Mouse (Mus musculus) liver, embryonic 14.5 days (tissue): ENCODE measurements around the gene Rfpl4. TPM values are rescaled to one million over a fixed set of nuclear protein-coding genes. Genes with fewer than 3 reads are reported as not detected.

ENCODE experiments used
- ATAC-seq: fragments of 200-750 bp; cut with Nextera tagmentation; 2 replicates; pipeline ENCODE4 v1.8.0; 2017; ENCODE audit warnings: moderate number of reproducible peaks, mild to moderate bottlenecking, moderate library complexity; ENCODE audit not compliant: insufficient read depth
- DNase-seq, 3 experiments: peaks; one replicate each; pipeline ENCODE4 v3.0.0-alpha.2; 2012 to 2013; ENCODE audit warnings: low read depth in 3 of 3, low spot score in 3 of 3
- H3K27ac ChIP-seq: fragments of 300-500 bp; sonication (generic); 2 replicates; pipeline ENCODE4 v1.5.1; 2014; ENCODE audit warnings: moderate library complexity, mild to moderate bottlenecking, control low read depth, inconsistent platforms
- H3K27me3 ChIP-seq: fragments of 300-500 bp; sonication (generic); 2 replicates; pipeline ENCODE4 v1.6.1; 2014; ENCODE audit warnings: mild to moderate bottlenecking, low read length, moderate library complexity; ENCODE audit not compliant: control insufficient read depth, insufficient read depth
- H3K36me3 ChIP-seq: fragments of 300-500 bp; sonication (generic); replicated peaks from 2 replicates; pipeline ENCODE4 v1.6.1; 2014; ENCODE audit warnings: low read depth; ENCODE audit not compliant: control insufficient read depth, insufficient read depth
- H3K4me1 ChIP-seq, 2 experiments: fragments of 200-500 bp in 1 of 2; fragments of 300-500 bp in 1 of 2; sonication (generic) in 1 of 2; replicated peaks; 2 replicates each; pipeline ENCODE4 v1.6.1; 2012 to 2014; ENCODE audit warnings: antibody characterized with exemption in 1 of 2, inconsistent platforms in 1 of 2, low read length in 1 of 2; ENCODE audit not compliant: control insufficient read depth in 2 of 2, insufficient read depth in 2 of 2
- H3K4me2 ChIP-seq: fragments of 300-500 bp; sonication (generic); 2 replicates; pipeline ENCODE4 v1.6.1; 2014; ENCODE audit warnings: low read depth, mild to moderate bottlenecking, control low read depth, moderate library complexity
- H3K4me3 ChIP-seq, 2 experiments: fragments of 200-500 bp in 1 of 2; fragments of 300-500 bp in 1 of 2; sonication (generic) in 1 of 2; 2 replicates each; pipeline ENCODE4 v1.5.1; 2012 to 2014; ENCODE audit warnings: low read depth in 2 of 2, low read length in 2 of 2, mild to moderate bottlenecking in 2 of 2, control low read depth in 1 of 2, inconsistent platforms in 1 of 2, moderate library complexity in 1 of 2; ENCODE audit not compliant: insufficient read depth in 1 of 2
- H3K9ac ChIP-seq: fragments of 300-500 bp; sonication (generic); replicated peaks from 2 replicates; pipeline ENCODE4 v1.6.1; 2014; ENCODE audit warnings: mild to moderate bottlenecking, control low read depth, moderate library complexity
- H3K9me3 ChIP-seq: fragments of 300-500 bp; sonication (generic); 2 replicates; pipeline ENCODE4 v1.6.1; 2016; ENCODE audit warnings: low read length, mixed read lengths; ENCODE audit not compliant: control insufficient read depth
- CTCF ChIP-seq: IDR thresholded peaks from 2 replicates; pipeline ENCODE4 v1.5.1; 2016; ENCODE audit warnings: antibody characterized with exemption, low read depth, control low read depth
- EP300 ChIP-seq: IDR thresholded peaks from 2 replicates; pipeline ENCODE4 v1.6.1; 2016; ENCODE audit warnings: antibody characterized with exemption, low read depth
- WGBS: fragments of 180-500 bp; shearing (Covaris S2); extraction: QIAGEN DNeasy Blood & Tissue Kit; methylation state at CpG from one replicate; pipeline ENCODE4 v1.1.7; 2014; ENCODE audit not compliant: insufficient replicate concordance; 5-methylcytosine and 5-hydroxymethylcytosine counted together
- polyA plus RNA-seq, 2 experiments: library from polyadenylated mRNA; depleted of rRNA in 1 of 2; stranded (reverse) in 1 of 2; unstranded in 1 of 2; fragments of >200 nt; fragmentation: Nextera tagmentation in 1 of 2; extraction: Ambion mirVana in 1 of 2; gene quantifications; 2 replicates each; pipeline versions ENCODE4 v1.2.1 to v1.2.3; 2012 to 2014

The Rfpl4 gene
- polyA plus RNA-seq, 2 experiments, result not detected

DNA sequence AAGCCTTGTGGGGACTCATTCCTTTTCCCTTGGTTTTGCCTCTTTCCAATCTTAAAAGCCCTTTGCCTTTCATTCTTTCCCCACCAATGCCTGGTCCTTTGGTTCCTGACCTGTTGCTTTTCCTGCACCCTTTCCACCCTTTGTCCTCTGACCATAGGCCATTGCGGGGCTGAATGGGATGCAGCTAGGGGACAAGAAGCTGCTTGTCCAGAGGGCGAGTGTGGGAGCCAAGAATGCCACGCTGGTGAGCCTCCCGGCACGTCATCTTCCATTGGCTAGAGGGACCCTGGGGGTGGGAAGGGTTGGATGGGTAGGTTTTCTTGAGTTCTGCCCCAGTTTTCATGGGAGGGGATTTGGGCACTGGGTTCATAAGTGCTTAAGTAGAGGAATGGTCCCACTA, 41.8 kb downstream of the Rfpl4 start:
- no peak overlapping the region; the same call in 1 of the 2 replicates for H3K27ac ChIP-seq
- ATAC-seq, result no peak
- TF ChIP-seq CTCF, result no peak
- no peak for TF ChIP-seq EP300
- H3K4me1 ChIP-seq, result peaks cover 37 to 46% of the 10 kb centered on the region in 2 experiments
- H3K9me3 ChIP-seq, result no peaks in the 10 kb centered on the region
- no peaks in the 10 kb centered on the region for H3K27me3 ChIP-seq
- 93% methylated on average over 5 of the region's 5 CpGs for WGBS
- no peak overlapping the region for H3K4me3 ChIP-seq
- H3K9ac ChIP-seq, result no peak overlapping the region
- H3K4me2 ChIP-seq, result no peak overlapping the region
- DNase-seq, result no peak
- peaks cover 84% of the 10 kb centered on the region for H3K36me3 ChIP-seq

DNA sequence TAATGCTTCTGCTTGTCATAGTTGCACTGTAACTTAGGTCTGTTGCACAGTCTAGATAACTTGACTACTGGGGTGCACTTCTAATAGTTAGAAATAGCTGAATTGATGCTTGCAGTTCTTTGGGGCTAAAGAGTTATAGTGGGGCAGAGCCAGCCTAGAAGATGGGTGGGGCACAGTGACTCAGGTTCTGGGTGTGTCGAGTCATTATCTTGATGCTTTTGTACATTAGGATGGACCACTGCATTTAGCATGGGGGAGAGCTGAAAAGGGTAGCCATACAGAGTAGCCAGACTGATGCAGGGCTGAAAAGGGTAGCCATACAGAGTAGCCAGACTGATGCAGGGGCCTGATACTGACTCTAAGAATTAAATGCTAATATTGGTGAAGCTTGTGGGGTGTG, 43.2 kb downstream of the Rfpl4 start:
- no peak for TF ChIP-seq EP300
- TF ChIP-seq CTCF, result no peak
- WGBS, result 16% methylated on average over 1 of the region's 1 CpGs
- peak overlapping the region; percentile 51 for H3K9ac ChIP-seq
- peak overlapping the region; percentile 79 for H3K27ac ChIP-seq
- H3K27me3 ChIP-seq, result no peaks in the 10 kb centered on the region
- peaks cover 37 to 46% of the 10 kb centered on the region in 2 experiments for H3K4me1 ChIP-seq
- peak overlapping the region; percentile 62 for H3K4me2 ChIP-seq
- no peaks in the 10 kb centered on the region for H3K9me3 ChIP-seq
- ATAC-seq (peak; percentile 75), DNase-seq (peak; percentile 45 to 64 (median 57))
- H3K4me3 ChIP-seq, result no peak overlapping the region; a peak in 1 of 4 replicates
- peaks cover 95% of the 10 kb centered on the region for H3K36me3 ChIP-seq

DNA sequence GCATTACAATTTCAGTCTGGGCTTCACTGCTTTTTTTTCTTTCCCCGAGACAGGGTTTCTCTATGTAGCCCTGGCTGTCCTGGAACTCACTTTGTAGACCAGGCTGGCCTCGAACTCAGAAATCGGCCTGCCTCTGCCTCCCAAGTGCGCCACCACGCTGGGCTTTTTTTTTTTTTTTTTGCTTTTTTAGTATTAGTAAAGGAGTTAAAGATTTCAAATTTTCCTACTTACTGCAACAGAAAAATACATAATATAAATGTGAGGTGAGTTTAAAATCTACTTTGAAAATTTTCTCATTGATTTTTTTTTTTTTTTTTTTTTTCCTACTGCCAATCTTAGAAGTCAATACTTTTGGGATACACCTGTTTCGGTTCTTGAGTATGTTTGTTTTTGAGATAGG, 51.9 kb downstream of the Rfpl4 start:
- H3K4me1 ChIP-seq, result peaks cover 16 to 18% of the 10 kb centered on the region in 2 experiments
- DNase-seq (no peak), ATAC-seq (no peak)
- no peaks in the 10 kb centered on the region for H3K27me3 ChIP-seq
- no peak for TF ChIP-seq CTCF
- no peak for TF ChIP-seq EP300
- H3K9ac ChIP-seq, result no peak overlapping the region
- H3K27ac ChIP-seq, result no peak overlapping the region
- H3K4me2 ChIP-seq, result peak overlapping the region; percentile 98
- H3K4me3 ChIP-seq, result no peak overlapping the region; a peak in 1 of 4 replicates
- WGBS, result 83% methylated on average over 6 of the region's 6 CpGs
- peaks cover 39% of the 10 kb centered on the region for H3K36me3 ChIP-seq
- no peaks in the 10 kb centered on the region for H3K9me3 ChIP-seq

DNA sequence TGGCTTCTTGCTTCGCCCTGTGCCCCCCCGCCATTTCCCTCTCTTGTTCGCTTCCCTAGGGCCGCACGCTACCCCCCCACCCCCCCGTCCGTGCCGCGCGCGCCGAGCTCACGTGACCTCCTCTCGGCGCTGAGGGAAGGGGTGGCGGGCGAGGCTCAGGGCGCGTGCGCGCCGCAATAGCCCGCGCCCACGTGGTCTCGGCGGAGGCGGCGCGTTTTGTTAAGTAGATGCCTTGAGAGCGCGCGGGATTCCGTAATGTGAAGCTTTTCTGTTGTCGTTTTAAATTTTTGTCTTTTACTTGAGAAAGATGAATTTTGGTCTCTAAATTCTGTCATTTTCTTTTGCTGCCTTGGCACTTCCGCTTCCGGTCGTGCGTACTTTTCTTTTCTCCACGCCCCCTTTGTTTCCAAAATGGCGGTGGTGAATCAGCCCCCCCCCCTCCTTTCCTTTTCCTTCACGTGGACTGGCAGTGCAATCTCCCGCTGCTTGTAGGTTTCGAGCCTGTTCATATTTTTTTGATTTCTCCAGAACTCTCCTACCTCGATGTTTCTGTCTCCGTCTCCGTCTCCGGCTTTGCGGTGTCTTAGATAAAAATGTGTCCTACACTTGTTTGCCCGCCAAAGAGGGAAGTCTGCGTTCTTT, 54.3 kb downstream of the Rfpl4 start:
- Histone ChIP-seq H3K27me3 (peaks cover 13% of the 10 kb centered on the region), H3K4me2 (peak overlapping the region; percentile 98), H3K9ac (peak overlapping the region; percentile 88), H3K4me3 (peak overlapping the region; percentile 91 to 96), H3K27ac (peak overlapping the region; percentile 81), H3K36me3 (peaks cover 15% of the 10 kb centered on the region), H3K4me1 (peaks cover 17 to 18% of the 10 kb centered on the region in 2 experiments), H3K9me3 (no peaks in the 10 kb centered on the region)
- peak; percentile 66 for ATAC-seq
- WGBS, result under 1% methylated on average over 51 of the region's 51 CpGs
- DNase-seq, result peak; percentile 68 to 78 (median 71)
- TF ChIP-seq CTCF, result no peak
- no peak; the same call in 1 of the 2 replicates for TF ChIP-seq EP300

DNA sequence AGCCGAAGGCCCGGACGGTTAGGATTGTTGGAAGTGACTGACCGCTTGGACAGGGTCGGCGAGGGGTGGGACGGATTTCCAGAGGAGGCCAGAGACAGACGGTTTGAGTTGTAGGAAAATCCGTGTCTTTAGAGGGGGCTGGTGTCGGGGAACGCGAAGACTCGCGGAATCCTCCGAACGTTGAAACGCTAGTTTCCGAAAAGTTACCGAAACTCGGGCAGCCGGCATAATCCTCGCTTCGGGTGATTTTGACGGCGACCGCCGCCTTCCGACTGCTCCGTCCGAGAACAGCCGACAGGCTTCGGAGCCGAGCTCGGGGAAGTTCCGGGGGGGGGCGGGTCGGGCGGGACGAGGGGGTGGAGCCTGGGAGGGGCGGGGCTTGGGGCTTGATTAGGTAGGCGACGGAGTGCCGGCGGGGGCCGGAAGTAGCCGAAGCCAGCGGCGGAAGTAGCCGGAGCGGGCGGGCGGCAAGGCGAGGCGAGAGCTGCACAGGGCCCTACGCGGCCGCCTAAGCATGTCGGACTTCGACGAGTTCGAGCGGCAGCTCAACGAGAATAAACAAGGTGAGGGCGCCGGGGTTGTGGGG, 54.9 kb downstream of the Rfpl4 start, which contains the start of gene U2af2:
Gene U2af2, plus strand, starts transcription at position 370 of the 586 bp plus-strand sequence.
- peak within 1 kb of the TSS; percentile 93 for H3K27ac ChIP-seq
- no peaks in the 10 kb centered on the region for H3K9me3 ChIP-seq
- WGBS, result under 1% methylated on average over 65 of the region's 65 CpGs
- peak within 1 kb of the TSS; percentile 100 for H3K4me2 ChIP-seq
- DNase-seq (peak; percentile 78 to 86 (median 83)), ATAC-seq (peak; percentile 77)
- TF ChIP-seq CTCF (no peak), EP300 (no peak)
- H3K36me3 ChIP-seq, result peaks cover 9% of the 10 kb centered on the region
- H3K4me1 ChIP-seq, result peaks cover 16 to 17% of the 10 kb centered on the region in 2 experiments
- peak within 1 kb of the TSS; percentile 96 to 97 for H3K4me3 ChIP-seq
- H3K27me3 ChIP-seq, result peaks cover 19% of the 10 kb centered on the region
- H3K9ac ChIP-seq, result peak within 1 kb of the TSS; percentile 97
